In the genomic region with DNA sequence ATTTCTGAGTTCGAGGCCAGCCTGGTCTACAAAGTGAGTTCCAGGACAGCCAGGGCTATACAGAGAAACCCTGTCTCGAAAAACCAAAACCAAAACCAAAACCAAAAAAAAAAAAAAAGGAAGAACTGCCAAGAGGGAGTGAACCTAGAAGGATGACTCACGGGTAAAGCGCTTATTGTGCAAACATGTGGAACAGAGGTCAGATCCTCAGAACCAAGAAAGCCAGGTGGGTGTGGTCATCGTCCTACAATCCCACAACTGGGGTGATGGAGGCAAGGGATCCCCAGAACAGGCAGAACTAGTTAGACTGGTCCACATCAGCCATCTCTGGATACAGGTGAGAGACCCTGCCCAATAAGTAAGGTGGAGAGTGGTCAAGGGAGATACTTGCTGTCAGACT, we compare ENCODE assay signal across 11 mouse cellular contexts. TPM values are rescaled to one million over a fixed set of nuclear protein-coding genes. Genes with fewer than 3 reads are reported as not detected.
DNase-seq lines count a peak whose midpoint lies in the region; ATAC-seq lines count a peak whose summit lies in the region.
"Had no signal": no experiment of that assay in that cellular context is flagged by ENCODE, and none has a peak within 500 bp of the region (broad histone marks: within the 10 kb centered on the region; RNA-seq: fewer than 3 reads in every experiment).

No protein-coding gene starts in this region.

- H3K36me3 ChIP-seq in macrophage (ENCODE audit: inconsistent target), result no peaks in the 10 kb centered on the region
- no peaks in the 10 kb centered on the region for H3K36me3 ChIP-seq in forebrain, embryonic 11.5 days (ENCODE audit: control insufficient read depth, insufficient read depth, low read length)
- H3K36me3 ChIP-seq: liver, embryonic 15.5 days; neural tube, embryonic 13.5 days had no signal

- 0% methylated on average over 2 of the region's 5 CpGs for WGBS in macrophage (ENCODE audit: missing documents)
- WGBS in forebrain, embryonic 11.5 days, result 94% methylated on average over 5 of the region's 5 CpGs

- H3K27me3 ChIP-seq in forebrain, embryonic 11.5 days (ENCODE audit: control insufficient read depth, insufficient read depth, low read length), result no peaks in the 10 kb centered on the region
- H3K27me3 ChIP-seq: liver, embryonic 15.5 days; neural tube, embryonic 13.5 days had no signal

- no peak overlapping the region for H3K9ac ChIP-seq in forebrain, embryonic 11.5 days (ENCODE audit: low read length)
- H3K9ac ChIP-seq: liver, embryonic 15.5 days; neural tube, embryonic 13.5 days had no signal

- peak overlapping the region; percentile 37 for H3K27ac ChIP-seq in macrophage
- H3K27ac ChIP-seq in forebrain, embryonic 11.5 days (ENCODE audit: low read depth, low read length), result no peak overlapping the region
- H3K27ac ChIP-seq: liver, embryonic 15.5 days; neural tube, embryonic 13.5 days had no signal

- intact Hi-C loops in heart, postnatal 25 days (cut with DNase I), result loop anchor here (5.0 kb wide), 1 partner anchor 40 kb away; no protein-coding TSS in a partner anchor

- peaks cover 24% of the 10 kb centered on the region for H3K4me1 ChIP-seq in forebrain, embryonic 11.5 days (replicated peaks; ENCODE audit: control insufficient read depth, insufficient read depth, low read length)

- no peak overlapping the region for H3K4me3 ChIP-seq in macrophage (ENCODE audit: inconsistent target)
- H3K4me3 ChIP-seq in forebrain, embryonic 11.5 days (ENCODE audit: low read depth, low read length), result no peak overlapping the region
- H3K4me3 ChIP-seq: liver, embryonic 15.5 days; neural tube, embryonic 13.5 days had no signal

- H3K4me2 ChIP-seq in forebrain, embryonic 11.5 days (ENCODE audit: low read depth, low read length, severe bottlenecking), result no peak overlapping the region
- H3K4me2 ChIP-seq: liver, embryonic 15.5 days; neural tube, embryonic 13.5 days had no signal

- no peaks in the 10 kb centered on the region for H3K9me3 ChIP-seq in forebrain, embryonic 11.5 days (ENCODE audit: control insufficient read depth, low read length)
- H3K9me3 ChIP-seq: liver, embryonic 15.5 days; neural tube, embryonic 13.5 days had no signal

- no peaks in the 10 kb centered on the region for H3K79me2 ChIP-seq in macrophage (ENCODE audit: inconsistent target)

- ATAC-seq in forebrain, embryonic 11.5 days (replicated peaks; ENCODE audit: low FRiP score), result no peak

- peak; percentile 95 for DNase-seq in heart, adult 11 months
- no peak for DNase-seq in heart, postnatal 25 days (ENCODE audit: low spot score)
- peak; percentile 16 to 22 for DNase-seq in B cell, adult 2 months
- peak; percentile 83 for DNase-seq in gonadal fat pad, adult 2 months (ENCODE audit: low read depth)
- DNase-seq in forebrain, embryonic 11.5 days (ENCODE audit: low spot score), result no peak
- no peak for DNase-seq in thymus, postnatal 10 days (ENCODE audit: low spot score in 2 of 2)
- DNase-seq in gastrocnemius, postnatal 25 days, result no peak
- DNase-seq: kidney, postnatal 36 days had no signal

RNA-seq across cellular contexts. Expression of a gene that starts 19.2 kb away (rescaled TPM):
- 10 to 100 TPM; 35.2 to 37.8 TPM for total RNA-seq in heart, postnatal 25 days (2021)
- polyA plus RNA-seq in gonadal fat pad, adult 2 months (2012; rRNA removed), result 14.3 and 15.2 TPM in 2 replicates
- 10 to 100 TPM in 1 of 26 experiments, 1 to 10 TPM in 25; 1.4 to 12.5 (median 4.8) TPM for total RNA-seq in macrophage (2018; cell fraction: chromatin; rRNA removed)
- total RNA-seq in macrophage (2018; cell fraction: cytosol; rRNA removed), result 10 to 100 TPM in 13 of 26 experiments, 1 to 10 TPM in 13; 6.3 to 19.4 (median 10.1) TPM
- 10 to 100 TPM in 1 of 26 experiments, 1 to 10 TPM in 25; 1.2 to 12.1 (median 4.9) TPM for total RNA-seq in macrophage (2018; cell fraction: nucleus; rRNA removed)
- polyA plus RNA-seq in macrophage (2018), result 5.8 to 26.5 TPM (median 11.3 TPM) in 3 replicates
- 54.5 and 56.8 TPM in 2 replicates for polyA plus RNA-seq in forebrain, embryonic 11.5 days (2014; fragmentation: Nextera tagmentation; extraction: Ambion mirVana)
- 10 to 100 TPM; 33.6 to 35.4 TPM for total RNA-seq in gastrocnemius, postnatal 25 days (2021)

RNA-seq across cellular contexts. Expression of a gene that starts 36.0 kb away (rescaled TPM):
- not detected for total RNA-seq in heart, postnatal 25 days (2021)
- polyA plus RNA-seq in gonadal fat pad, adult 2 months (2012; rRNA removed), result 0.79 and 1.3 TPM in 2 replicates
- total RNA-seq in macrophage (2018; cell fraction: chromatin; rRNA removed), result not detected
- under 1 TPM in 1 of 26 experiments, not detected in 25; 0.28 TPM for total RNA-seq in macrophage (2018; cell fraction: cytosol; rRNA removed)
- not detected for total RNA-seq in macrophage (2018; cell fraction: nucleus; rRNA removed)
- polyA plus RNA-seq in macrophage (2018), result not detected in 3 replicates
- polyA plus RNA-seq in forebrain, embryonic 11.5 days (2014; fragmentation: Nextera tagmentation; extraction: Ambion mirVana), result 1.7 and 3.0 TPM in 2 replicates
- not detected for total RNA-seq in gastrocnemius, postnatal 25 days (2021)

RNA-seq across cellular contexts. Expression of a gene that starts 46.2 kb away (rescaled TPM):
- total RNA-seq in heart, postnatal 25 days (2021), result 10 to 100 TPM; 33.6 to 40.4 TPM
- 11.5 and 12.1 TPM in 2 replicates for polyA plus RNA-seq in gonadal fat pad, adult 2 months (2012; rRNA removed)
- total RNA-seq in macrophage (2018; cell fraction: chromatin; rRNA removed), result 10 to 100 TPM in 22 of 26 experiments, 1 to 10 TPM in 4; 4.2 to 36.7 (median 23.0) TPM
- 10 to 100 TPM; 10.8 to 24.7 (median 20.3) TPM for total RNA-seq in macrophage (2018; cell fraction: cytosol; rRNA removed)
- 10 to 100 TPM in 23 of 26 experiments, 1 to 10 TPM in 3; 7.2 to 35.3 (median 22.4) TPM for total RNA-seq in macrophage (2018; cell fraction: nucleus; rRNA removed)
- polyA plus RNA-seq in macrophage (2018), result 12.8 to 14.9 TPM (median 13.4 TPM) in 3 replicates
- polyA plus RNA-seq in forebrain, embryonic 11.5 days (2014; fragmentation: Nextera tagmentation; extraction: Ambion mirVana), result 24.3 and 28.8 TPM in 2 replicates
- total RNA-seq in gastrocnemius, postnatal 25 days (2021), result 10 to 100 TPM; 44.6 to 51.1 TPM

RNA-seq across cellular contexts. Expression of a gene that starts 59.6 kb away (rescaled TPM):
- 10 to 100 TPM in 1 of 2 experiments, 1 to 10 TPM in 1; 9.0 to 11.1 TPM for total RNA-seq in heart, postnatal 25 days (2021)
- 29.4 and 31.5 TPM in 2 replicates for polyA plus RNA-seq in gonadal fat pad, adult 2 months (2012; rRNA removed)
- 1 to 10 TPM in 1 of 26 experiments, not detected in 25; 6.2 TPM for total RNA-seq in macrophage (2018; cell fraction: chromatin; rRNA removed)
- under 1 TPM in 24 of 26 experiments, not detected in 2; 0.10 to 0.80 (median 0.29) TPM for total RNA-seq in macrophage (2018; cell fraction: cytosol; rRNA removed)
- under 1 TPM in 2 of 26 experiments, not detected in 24; 0.56 to 0.92 TPM for total RNA-seq in macrophage (2018; cell fraction: nucleus; rRNA removed)
- 0.18 to 0.41 TPM (median 0.22 TPM) in 3 replicates for polyA plus RNA-seq in macrophage (2018)
- 38.7 and 39.3 TPM in 2 replicates for polyA plus RNA-seq in forebrain, embryonic 11.5 days (2014; fragmentation: Nextera tagmentation; extraction: Ambion mirVana)
- total RNA-seq in gastrocnemius, postnatal 25 days (2021), result 1 to 10 TPM; 7.0 to 7.9 TPM

Comparison
In these comparisons a context has a peak if more than half of its experiments do, and no peak if none do; other contexts are left out.
1. DNase-seq: peak in heart, adult 11 months (single experiment), B cell, adult 2 months (2 of 2) and gonadal fat pad, adult 2 months (single experiment); none in heart, postnatal 25 days (single experiment), forebrain, embryonic 11.5 days (single experiment), thymus, postnatal 10 days (0 of 2) and gastrocnemius, postnatal 25 days (single experiment).